Mouse (Mus musculus) mammary gland, adult 2 months (tissue): Measurements from ENCODE around the gene Atp5l. TPM values are rescaled to one million over a fixed set of nuclear protein-coding genes. Genes with fewer than 3 reads are reported as not detected.

Experiments
- polyA plus RNA-seq: library from polyadenylated mRNA; depleted of rRNA; stranded (reverse); fragments of >200 nt; gene quantifications from 2 replicates; pipeline ENCODE4 v1.2.3, GENCODE M21; 2012; ENCODE audit warnings: low replicate concordance; rRNA removed

Gene Atp5l
- 132 and 348 TPM in 2 replicates for polyA plus RNA-seq

GRCm38 (mm10) chr9:44920374-44921122 is at the start of gene Atp5l:
Gene Atp5l, minus strand, starts transcription at chr9:44920742.

GRCm38 (mm10) chr9:44965126-44965832 is 44.7 kb upstream of the Atp5l start, which contains the start of gene Ube4a:
Gene Ube4a, minus strand, starts transcription at chr9:44965600.

DNA sequence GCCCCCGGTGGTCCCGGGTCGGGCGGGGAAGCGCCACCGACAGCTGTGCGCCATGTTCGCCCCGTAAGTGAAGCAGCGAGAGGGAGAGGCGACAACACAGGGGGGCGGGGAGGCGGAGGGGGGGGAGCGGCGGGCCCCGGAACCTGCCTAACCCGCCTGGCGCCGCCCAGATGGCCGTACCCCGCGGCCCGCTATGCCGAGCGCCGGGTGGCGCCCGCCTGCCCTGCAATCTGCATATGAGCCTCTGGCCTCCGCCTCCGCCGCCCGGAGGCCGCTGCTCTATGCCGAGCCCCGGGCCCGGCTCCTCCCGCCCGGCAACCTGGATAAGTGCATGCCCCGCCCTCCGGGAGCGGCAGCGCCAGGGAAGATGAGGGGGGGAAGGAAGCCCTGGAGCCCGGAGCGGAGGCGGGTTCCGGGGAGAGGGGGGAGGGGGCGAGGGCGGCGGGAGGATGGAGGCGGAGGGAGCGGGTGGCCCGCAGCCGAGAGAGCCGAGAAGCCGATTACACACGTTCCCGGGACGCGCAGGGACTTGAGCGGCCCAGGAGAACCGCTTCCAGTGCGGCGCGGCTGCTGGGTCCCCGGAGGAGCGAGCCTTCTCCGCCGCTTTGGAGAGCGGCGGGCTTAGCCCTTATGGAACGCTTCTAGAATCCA is 39.2 kb downstream of the Atp5l start, which contains the start of gene Kmt2a:
Kmt2a (minus strand) TSS at position 76 of the 651 bp plus-strand sequence.

Other genes starting within 250 kb of the Atp5l start
- not detected in 2 replicates for gene Treh, start 247.5 kb downstream of the Atp5l start, polyA plus RNA-seq
- gene Phldb1, start 185.5 kb downstream of the Atp5l start, polyA plus RNA-seq, result 131 and 231 TPM in 2 replicates
- 25.5 and 56.3 TPM in 2 replicates for gene Arcn1, start 152.9 kb downstream of the Atp5l start, polyA plus RNA-seq
- 30.2 and 58.7 TPM in 2 replicates for gene Ift46, start 152.8 kb downstream of the Atp5l start, polyA plus RNA-seq
- gene Tmem25, start 121.4 kb downstream of the Atp5l start, polyA plus RNA-seq, result 1.5 and 9.2 TPM in 2 replicates
- 5.0 and 22.1 TPM in 2 replicates for gene Ttc36, start 117.7 kb downstream of the Atp5l start, polyA plus RNA-seq
- gene Kmt2a, start 39.4 kb downstream of the Atp5l start, polyA plus RNA-seq, result 24.2 and 30.6 TPM in 2 replicates
- gene Ube4a, start 44.9 kb upstream of the Atp5l start, polyA plus RNA-seq, result 9.0 and 19.2 TPM in 2 replicates
- gene Cd3g, start 59.7 kb upstream of the Atp5l start, polyA plus RNA-seq, result 12.5 and 15.6 TPM in 2 replicates
- 18.0 and 23.5 TPM in 2 replicates for gene Cd3d, start 61.0 kb upstream of the Atp5l start, polyA plus RNA-seq
- 28.6 and 38.7 TPM in 2 replicates for gene Cd3e, start 88.9 kb upstream of the Atp5l start, polyA plus RNA-seq
- gene Mpzl2, start 119.1 kb upstream of the Atp5l start, polyA plus RNA-seq, result 10.6 and 18.6 TPM in 2 replicates
- gene Mpzl3, start 134.4 kb upstream of the Atp5l start, polyA plus RNA-seq, result 3.6 and 5.9 TPM in 2 replicates
- gene Jaml, start 158.4 kb upstream of the Atp5l start, polyA plus RNA-seq, result 0.97 and 1.4 TPM in 2 replicates
- gene Scn2b, start 197.0 kb upstream of the Atp5l start, polyA plus RNA-seq, result 1.3 and 1.5 TPM in 2 replicates
- gene Scn4b, start 217.7 kb upstream of the Atp5l start, polyA plus RNA-seq, result 1.8 and 25.0 TPM in 2 replicates